8 mouse cellular contexts compared by ENCODE assay signal in genomic region chr1:52799056-52799726, GRCm38 (mm10). TPM values are rescaled to one million over a fixed set of nuclear protein-coding genes. Genes with fewer than 3 reads are reported as not detected.
A peak's percentile ranks its signal among the peaks of the same experiment; 100 is the strongest.
DNase-seq lines count a peak whose midpoint lies in the region; ATAC-seq lines count a peak whose summit lies in the region.

No protein-coding gene starts in this region.

- WGBS in embryonic facial prominence, embryonic 14.5 days: 73% methylated on average over 10 of the region's 10 CpGs
- WGBS in embryonic facial prominence, embryonic 10.5 days: 84% methylated on average over 10 of the region's 10 CpGs
- 38% methylated on average over 10 of the region's 10 CpGs for WGBS in stomach, embryonic 16.5 days

- H3K27ac ChIP-seq in embryonic facial prominence, embryonic 14.5 days (replicated peaks; ENCODE audit: low read depth, low read length): no peak overlapping the region
- H3K27ac ChIP-seq in embryonic facial prominence, embryonic 10.5 days (replicated peaks): no peak overlapping the region
- H3K27ac ChIP-seq in stomach, embryonic 16.5 days (ENCODE audit: low read length): peak overlapping the region; percentile 66

- peak; percentile 29 for DNase-seq in embryonic facial prominence, embryonic 14.5 days (ENCODE audit: low spot score)
- DNase-seq in embryonic facial prominence, embryonic 10.5 days (ENCODE audit: low spot score): no peak
- peak; percentile 8 for DNase-seq in ovary, adult 18-20 months (ENCODE audit: low spot score)
- DNase-seq in ovary, postnatal 36 days (ENCODE audit: low spot score): no peak
- peak; percentile 16 to 23 for DNase-seq in heart, postnatal 14 days
- DNase-seq in lung, postnatal 25 days (ENCODE audit: low spot score): peak; percentile 40
- DNase-seq in adipocyte (ENCODE audit: low spot score): no peak

- H3K36me3 ChIP-seq in embryonic facial prominence, embryonic 14.5 days (ENCODE audit: control insufficient read depth, insufficient read depth, low read length): peaks cover 19% of the 10 kb centered on the region; the same call in 1 of the 2 replicates
- H3K36me3 ChIP-seq in embryonic facial prominence, embryonic 10.5 days (replicated peaks): peaks cover 6% of the 10 kb centered on the region
- H3K36me3 ChIP-seq in stomach, embryonic 16.5 days (ENCODE audit: control insufficient read depth, insufficient read depth, low read length): no peaks in the 10 kb centered on the region

- no peak overlapping the region for H3K4me2 ChIP-seq in embryonic facial prominence, embryonic 14.5 days (ENCODE audit: low read depth, low read length)
- H3K4me2 ChIP-seq in stomach, embryonic 16.5 days (ENCODE audit: low read depth, low read length): peak overlapping the region; percentile 41

- H3K9ac ChIP-seq in embryonic facial prominence, embryonic 14.5 days (ENCODE audit: low read depth, low read length): no peak overlapping the region
- H3K9ac ChIP-seq in stomach, embryonic 16.5 days (ENCODE audit: low read length): peak overlapping the region; percentile 33; the same call in 1 of the 2 replicates

- no peaks in the 10 kb centered on the region for H3K4me1 ChIP-seq in embryonic facial prominence, embryonic 14.5 days (ENCODE audit: control insufficient read depth, insufficient read depth, low read length)
- no peaks in the 10 kb centered on the region for H3K4me1 ChIP-seq in embryonic facial prominence, embryonic 10.5 days
- H3K4me1 ChIP-seq in stomach, embryonic 16.5 days (ENCODE audit: control insufficient read depth, insufficient read depth, low read length): peaks cover 18% of the 10 kb centered on the region

- no peak for ATAC-seq in embryonic facial prominence, embryonic 14.5 days (ENCODE audit: low read depth)
- ATAC-seq in stomach, embryonic 16.5 days (ENCODE audit: insufficient read depth, low FRiP score): peak; percentile 72

- H3K4me3 ChIP-seq in embryonic facial prominence, embryonic 14.5 days (ENCODE audit: low read depth, low read length): no peak overlapping the region
- no peak overlapping the region for H3K4me3 ChIP-seq in embryonic facial prominence, embryonic 10.5 days
- 0 out of 2 replicates have a peak overlapping the region, but pooled peaks have one; percentile 3 for H3K4me3 ChIP-seq in stomach, embryonic 16.5 days (replicated peaks; ENCODE audit: low read length)

- intact Hi-C loops in heart, postnatal 14 days (cut with DNase I): no loop called here

- H3K27me3 ChIP-seq in embryonic facial prominence, embryonic 14.5 days (replicated peaks; ENCODE audit: control insufficient read depth, insufficient read depth, low read length): no peaks in the 10 kb centered on the region
- H3K27me3 ChIP-seq in embryonic facial prominence, embryonic 10.5 days (replicated peaks; ENCODE audit: low read depth, poor library complexity, severe bottlenecking): no peaks in the 10 kb centered on the region
- H3K27me3 ChIP-seq in stomach, embryonic 16.5 days (ENCODE audit: control insufficient read depth, insufficient read depth, low read length): no peaks in the 10 kb centered on the region

- no peaks in the 10 kb centered on the region for H3K9me3 ChIP-seq in embryonic facial prominence, embryonic 14.5 days (ENCODE audit: control insufficient read depth, low read length)
- no peaks in the 10 kb centered on the region for H3K9me3 ChIP-seq in embryonic facial prominence, embryonic 10.5 days
- H3K9me3 ChIP-seq in stomach, embryonic 16.5 days (replicated peaks; ENCODE audit: control insufficient read depth, low read length): no peaks in the 10 kb centered on the region

RNA-seq across cellular contexts. Expression of gene Inpp1, which starts 18.3 kb away (rescaled TPM):
- 15.3 and 16.3 TPM in 2 replicates for polyA plus RNA-seq in embryonic facial prominence, embryonic 14.5 days (2014; fragmentation: Nextera tagmentation; extraction: Ambion mirVana)
- 13.7 and 15.7 TPM in 2 replicates for polyA plus RNA-seq in embryonic facial prominence, embryonic 10.5 days (2016; fragmentation: Nextera tagmentation; extraction: Ambion mirVana)
- total RNA-seq in heart, postnatal 14 days (2021): 10 to 100 TPM; 19.3 to 20.0 TPM
- polyA plus RNA-seq in stomach, embryonic 16.5 days (2015; fragmentation: Nextera tagmentation; extraction: Ambion mirVana): 15.5 and 15.9 TPM in 2 replicates

RNA-seq across cellular contexts. Expression of gene Hibch, which starts 45.5 kb away (rescaled TPM):
- polyA plus RNA-seq in embryonic facial prominence, embryonic 14.5 days (2014; fragmentation: Nextera tagmentation; extraction: Ambion mirVana): 25.0 and 25.9 TPM in 2 replicates
- 22.5 and 22.7 TPM in 2 replicates for polyA plus RNA-seq in embryonic facial prominence, embryonic 10.5 days (2016; fragmentation: Nextera tagmentation; extraction: Ambion mirVana)
- total RNA-seq in heart, postnatal 14 days (2021): 10 to 100 TPM; 69.5 to 74.9 TPM
- 25.1 and 26.2 TPM in 2 replicates for polyA plus RNA-seq in stomach, embryonic 16.5 days (2015; fragmentation: Nextera tagmentation; extraction: Ambion mirVana)

Comparison
In these comparisons a context has a peak if more than half of its experiments do, and no peak if none do; other contexts are left out.
1. DNase-seq: peak in embryonic facial prominence, embryonic 14.5 days (single experiment), ovary, adult 18-20 months (single experiment), heart, postnatal 14 days (2 of 2) and lung, postnatal 25 days (single experiment); none in embryonic facial prominence, embryonic 10.5 days (single experiment), ovary, postnatal 36 days (single experiment) and adipocyte (single experiment).